Mouse (Mus musculus): ENCODE results near the gene Map10. TPM values are rescaled to one million over a fixed set of nuclear protein-coding genes. Genes with fewer than 3 reads are reported as not detected.

Gene Map10
- total and polyA plus RNA-seq, 2 experiments from 2014 or later, result 4.1 to 5.5 TPM

DNA sequence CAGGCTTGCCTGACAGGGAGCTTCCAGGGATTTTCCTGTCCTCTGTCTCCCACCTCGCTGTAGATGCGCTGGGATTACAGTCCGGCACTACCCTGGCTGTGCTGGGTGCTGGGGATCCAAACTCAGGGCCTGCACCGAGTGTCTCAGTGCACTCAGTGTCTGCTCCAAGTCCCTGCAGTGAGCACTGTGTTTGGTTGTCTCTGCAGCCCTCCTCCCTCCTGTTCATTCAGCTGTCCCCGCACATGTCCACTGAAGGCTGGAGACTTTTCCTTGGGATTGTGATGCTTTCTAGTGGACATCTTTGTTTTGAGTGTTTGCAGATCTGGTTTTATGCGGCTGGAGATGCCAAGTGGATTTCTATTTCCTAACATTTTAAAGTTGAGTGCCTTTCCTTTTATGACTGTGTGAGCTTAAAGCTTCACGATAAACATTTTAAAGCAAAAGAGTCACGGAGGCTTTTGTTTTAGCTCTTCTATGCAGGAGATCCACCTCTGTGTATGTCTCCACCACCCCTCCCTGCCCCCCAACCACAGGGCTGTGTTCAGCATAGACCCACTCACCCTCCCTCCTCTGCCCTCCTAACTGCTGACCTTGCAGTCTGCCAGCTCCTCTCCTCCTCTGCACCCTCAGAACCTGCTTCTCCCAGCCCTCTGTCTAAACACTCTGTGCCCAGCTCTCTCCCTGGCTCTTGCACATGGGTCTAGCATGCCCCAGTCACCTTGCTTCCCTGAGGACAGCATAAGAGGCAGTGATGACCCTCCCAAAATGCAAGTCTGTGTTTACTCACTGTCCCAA lies 9.4 kb downstream of the Map10 start:
- Histone ChIP-seq H3K27me3 (ENCODE audit: control insufficient read depth, insufficient read depth, low read length) (no peaks in the 10 kb centered on the region), H3K4me3 (ENCODE audit: low read depth, low read length) (no peak overlapping the region), H3K9me3 (replicated peaks; ENCODE audit: control insufficient read depth, low read length) (no peaks in the 10 kb centered on the region), H3K4me2 (ENCODE audit: low read depth, low read length) (no peak overlapping the region), H3K27ac (ENCODE audit: low read depth) (no peak overlapping the region), H3K36me3 (replicated peaks; ENCODE audit: control insufficient read depth, insufficient read depth, low read length) (no peaks in the 10 kb centered on the region), H3K9ac (replicated peaks; ENCODE audit: low read depth, low read length) (no peak overlapping the region), H3K4me1 (ENCODE audit: control insufficient read depth, insufficient read depth) (no peaks in the 10 kb centered on the region)
- WGBS, result 78% methylated on average over 8 of the region's 8 CpGs
- no peak for DNase-seq (ENCODE audit: low spot score)
- no peak for ATAC-seq (ENCODE audit: insufficient read depth, low read depth)
- TF ChIP-seq EP300 (IDR thresholded peaks at IDR 0.05; ENCODE audit: low read depth) (no peak), CTCF (IDR thresholded peaks at IDR 0.05; ENCODE audit: low read depth) (no peak)

GRCm38 (mm10) chr8:125680851-125681408 lies 11.3 kb downstream of the Map10 start:
- Histone ChIP-seq H3K36me3 (replicated peaks; ENCODE audit: control insufficient read depth, insufficient read depth, low read length) (no peaks in the 10 kb centered on the region), H3K27ac (ENCODE audit: low read depth) (no peak overlapping the region), H3K4me1 (ENCODE audit: control insufficient read depth, insufficient read depth) (peaks cover 8% of the 10 kb centered on the region), H3K27me3 (ENCODE audit: control insufficient read depth, insufficient read depth, low read length) (no peaks in the 10 kb centered on the region), H3K9me3 (replicated peaks; ENCODE audit: control insufficient read depth, low read length) (no peaks in the 10 kb centered on the region), H3K9ac (replicated peaks; ENCODE audit: low read depth, low read length) (no peak overlapping the region), H3K4me3 (ENCODE audit: low read depth, low read length) (no peak overlapping the region), H3K4me2 (ENCODE audit: low read depth, low read length) (no peak overlapping the region)
- ATAC-seq (ENCODE audit: insufficient read depth, low read depth) (no peak), DNase-seq (ENCODE audit: low spot score) (no peak)
- 47% methylated on average over 8 of the region's 8 CpGs for WGBS
- TF ChIP-seq EP300 (IDR thresholded peaks at IDR 0.05; ENCODE audit: low read depth), result no peak

GRCm38 (mm10) chr8:125685216-125685760 lies 15.7 kb downstream of the Map10 start:
- no peaks in the 10 kb centered on the region for H3K27me3 ChIP-seq (ENCODE audit: control insufficient read depth, insufficient read depth, low read length)
- TF ChIP-seq CTCF (IDR thresholded peaks at IDR 0.05; ENCODE audit: low read depth) (no peak), EP300 (IDR thresholded peaks at IDR 0.05; ENCODE audit: low read depth) (no peak)
- H3K36me3 ChIP-seq (replicated peaks; ENCODE audit: control insufficient read depth, insufficient read depth, low read length), result no peaks in the 10 kb centered on the region
- DNase-seq (ENCODE audit: low spot score) (no peak), ATAC-seq (ENCODE audit: insufficient read depth, low read depth) (no peak)
- H3K27ac ChIP-seq (ENCODE audit: low read depth), result no peak overlapping the region
- no peak overlapping the region for H3K4me2 ChIP-seq (ENCODE audit: low read depth, low read length)
- no peaks in the 10 kb centered on the region for H3K9me3 ChIP-seq (replicated peaks; ENCODE audit: control insufficient read depth, low read length)
- H3K4me3 ChIP-seq (ENCODE audit: low read depth, low read length), result no peak overlapping the region
- H3K9ac ChIP-seq (replicated peaks; ENCODE audit: low read depth, low read length), result no peak overlapping the region
- WGBS, result 59% methylated on average over 6 of the region's 6 CpGs
- peaks cover 16% of the 10 kb centered on the region for H3K4me1 ChIP-seq (ENCODE audit: control insufficient read depth, insufficient read depth)

DNA sequence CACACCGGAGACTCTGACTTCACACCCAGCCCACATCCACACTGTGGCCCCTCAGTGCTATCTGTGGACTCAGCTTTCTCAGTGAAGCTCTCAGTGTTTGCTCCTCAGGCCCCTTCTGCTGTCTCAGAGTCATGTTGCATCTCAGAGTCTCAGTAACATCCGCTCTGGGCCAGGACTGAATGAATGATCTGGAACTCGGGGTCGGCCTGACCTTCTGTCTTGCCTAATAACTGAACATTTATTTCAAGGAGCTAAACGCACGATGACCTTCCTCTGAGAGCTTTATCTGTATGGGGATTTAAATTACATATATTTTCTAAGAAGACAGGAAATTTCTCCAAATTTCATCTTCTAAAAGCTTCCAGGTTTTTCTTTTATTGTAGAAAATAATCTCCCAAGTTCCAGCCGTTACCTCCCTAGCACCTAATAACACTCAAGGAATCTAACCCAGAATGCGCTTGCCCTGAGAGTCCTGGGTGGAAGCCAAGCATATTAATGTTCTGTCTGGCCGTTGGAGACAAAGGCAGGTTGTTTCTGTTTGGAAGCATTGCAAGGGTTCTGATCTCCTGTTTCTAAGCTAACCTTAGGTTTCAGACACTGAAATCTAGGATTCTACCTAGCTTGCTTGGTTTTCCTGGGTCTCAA lies 16.7 kb downstream of the Map10 start:
- H3K4me2 ChIP-seq (ENCODE audit: low read depth, low read length), result no peak overlapping the region
- H3K27me3 ChIP-seq (ENCODE audit: control insufficient read depth, insufficient read depth, low read length), result no peaks in the 10 kb centered on the region
- H3K27ac ChIP-seq (ENCODE audit: low read depth), result no peak overlapping the region
- H3K36me3 ChIP-seq (replicated peaks; ENCODE audit: control insufficient read depth, insufficient read depth, low read length), result no peaks in the 10 kb centered on the region
- no peak overlapping the region for H3K9ac ChIP-seq (replicated peaks; ENCODE audit: low read depth, low read length)
- DNase-seq (ENCODE audit: low spot score), result no peak
- TF ChIP-seq CTCF (IDR thresholded peaks at IDR 0.05; ENCODE audit: low read depth) (no peak), EP300 (IDR thresholded peaks at IDR 0.05; ENCODE audit: low read depth) (no peak)
- WGBS, result 50% methylated on average over 9 of the region's 9 CpGs
- H3K9me3 ChIP-seq (replicated peaks; ENCODE audit: control insufficient read depth, low read length), result no peaks in the 10 kb centered on the region
- no peak overlapping the region for H3K4me3 ChIP-seq (ENCODE audit: low read depth, low read length)
- ATAC-seq (ENCODE audit: insufficient read depth, low read depth), result no peak
- peaks cover 16% of the 10 kb centered on the region for H3K4me1 ChIP-seq (ENCODE audit: control insufficient read depth, insufficient read depth)

DNA sequence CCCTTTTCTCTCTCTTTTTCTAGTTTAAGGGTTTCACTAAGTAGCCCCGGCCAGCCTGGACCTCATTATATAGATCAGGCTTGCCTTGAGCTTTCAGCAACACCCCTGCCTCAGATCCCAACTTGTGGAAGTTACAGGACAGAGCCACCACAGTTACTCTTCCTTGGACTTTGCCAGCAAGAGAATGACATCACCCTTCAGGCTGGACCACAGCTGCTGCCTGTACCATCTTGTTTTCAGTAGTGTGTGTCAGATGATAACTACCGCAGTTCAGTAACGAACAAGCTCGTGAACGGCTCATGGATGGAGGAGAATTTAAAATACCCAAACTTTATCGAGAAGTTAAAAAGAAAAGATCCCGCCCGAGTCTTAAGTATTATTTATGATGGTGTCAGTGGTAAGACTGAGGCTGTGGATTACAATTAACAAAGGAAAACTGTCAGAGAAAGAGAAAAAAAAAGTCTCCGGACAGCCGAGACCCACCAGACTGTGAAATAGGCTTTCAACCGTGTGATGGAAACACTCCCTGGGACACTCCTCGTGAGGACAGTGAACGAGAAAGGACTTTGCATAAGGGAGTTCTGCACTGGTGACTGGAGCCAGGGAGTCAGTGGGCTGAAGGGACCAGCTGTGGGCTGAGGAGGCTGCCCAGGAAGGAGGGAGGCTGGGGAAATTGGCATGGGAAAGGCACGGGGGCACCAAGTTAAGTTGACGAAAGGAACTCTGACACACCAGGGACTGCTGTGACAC lies 20.7 kb downstream of the Map10 start:
- no peaks in the 10 kb centered on the region for H3K27me3 ChIP-seq (ENCODE audit: control insufficient read depth, insufficient read depth, low read length)
- TF ChIP-seq CTCF (IDR thresholded peaks at IDR 0.05; ENCODE audit: low read depth), result no peak
- TF ChIP-seq EP300 (IDR thresholded peaks at IDR 0.05; ENCODE audit: low read depth), result no peak
- no peaks in the 10 kb centered on the region for H3K9me3 ChIP-seq (replicated peaks; ENCODE audit: control insufficient read depth, low read length)
- no peak overlapping the region for H3K4me3 ChIP-seq (ENCODE audit: low read depth, low read length)
- ATAC-seq (ENCODE audit: insufficient read depth, low read depth) (no peak), DNase-seq (ENCODE audit: low spot score) (no peak)
- H3K4me2 ChIP-seq (ENCODE audit: low read depth, low read length), result no peak overlapping the region
- H3K4me1 ChIP-seq (ENCODE audit: control insufficient read depth, insufficient read depth), result peaks cover 14% of the 10 kb centered on the region
- no peaks in the 10 kb centered on the region for H3K36me3 ChIP-seq (replicated peaks; ENCODE audit: control insufficient read depth, insufficient read depth, low read length)
- WGBS, result 70% methylated on average over 15 of the region's 15 CpGs
- H3K9ac ChIP-seq (replicated peaks; ENCODE audit: low read depth, low read length), result no peak overlapping the region
- no peak overlapping the region for H3K27ac ChIP-seq (ENCODE audit: low read depth)
